Mouse (Mus musculus) lung, postnatal 0 days (tissue): ENCODE results near the gene Idua.

ENCODE experiments used
- CTCF ChIP-seq: IDR thresholded peaks from 2 replicates; pipeline ENCODE4 v1.5.1; 2016; ENCODE audit warnings: antibody characterized with exemption, mild to moderate bottlenecking
- EP300 ChIP-seq: IDR thresholded peaks from 2 replicates; pipeline ENCODE4 v1.6.1; 2016; ENCODE audit warnings: antibody characterized with exemption, mild to moderate bottlenecking, control low read depth

DNA sequence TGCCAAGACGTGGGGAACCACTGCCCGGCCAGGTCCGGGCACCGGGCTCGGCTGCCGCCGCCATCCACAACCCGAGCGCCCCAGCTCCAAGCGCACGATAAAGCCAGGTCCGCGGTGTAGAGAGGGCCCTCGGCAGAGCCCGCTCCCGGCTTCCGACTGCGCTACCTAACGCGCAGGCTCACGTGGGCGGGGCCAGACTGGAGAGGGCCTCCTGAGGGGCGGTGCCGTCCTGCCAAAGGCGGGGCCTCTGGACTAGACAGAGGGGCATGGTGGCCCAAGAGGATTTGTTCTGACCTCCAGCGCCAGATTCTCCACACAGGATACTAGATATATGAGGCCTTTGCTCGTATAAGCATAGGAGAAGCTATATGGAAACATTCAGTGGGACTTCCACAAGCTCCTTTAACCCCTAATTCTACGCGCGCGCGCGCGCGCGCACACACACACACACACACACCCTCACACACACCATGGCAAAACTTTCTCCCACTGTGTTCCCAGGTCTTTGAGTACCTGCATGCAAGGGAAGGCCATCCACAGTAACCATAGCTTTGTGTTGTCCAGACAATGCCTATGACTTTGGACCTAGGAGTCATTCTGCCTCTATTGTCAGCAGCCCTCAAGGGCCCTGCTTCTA is 619 bp downstream of the Idua start:
- TF ChIP-seq CTCF (no peak), EP300 (no peak)
